Mouse (Mus musculus) duodenum, adult 2 months (tissue): ENCODE data around the gene Cd40lg. TPM values are rescaled to one million over a fixed set of nuclear protein-coding genes. Genes with fewer than 3 reads are reported as not detected.

Experiments used
- polyA plus RNA-seq: library from polyadenylated mRNA; depleted of rRNA; stranded (reverse); fragments of >200 nt; gene quantifications from 2 replicates; pipeline ENCODE4 v1.2.3, GENCODE M21; 2012; ENCODE audit warnings: low replicate concordance; rRNA removed

Gene Cd40lg
- 0.07 TPM in 1 of 2 replicates, not detected in the other for polyA plus RNA-seq

DNA sequence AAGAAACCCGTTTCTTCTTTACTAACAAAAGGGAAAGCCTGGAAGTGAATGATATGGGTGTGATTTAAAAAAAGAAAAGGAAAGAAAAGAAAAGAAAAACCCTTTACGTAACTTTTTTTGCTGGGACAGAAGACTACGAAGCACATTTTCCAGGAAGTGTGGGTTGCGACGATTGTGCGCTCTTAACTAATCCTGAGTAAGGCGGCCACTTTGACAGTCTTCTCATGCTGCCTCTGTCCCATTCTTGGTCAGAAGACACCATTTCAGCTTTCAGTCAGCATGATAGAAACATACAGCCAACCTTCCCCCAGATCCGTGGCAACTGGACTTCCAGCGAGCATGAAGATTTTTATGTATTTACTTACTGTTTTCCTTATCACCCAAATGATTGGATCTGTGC lies at the start of gene Cd40lg:
TSS of gene Cd40lg (plus strand) at position 268 of the 400 bp plus-strand sequence.

Other genes starting within 250 kb of the Cd40lg start
- gene Brs3, start 169.1 kb upstream of the Cd40lg start, polyA plus RNA-seq, result not detected in 2 replicates
- gene Htatsf1, start 158.6 kb upstream of the Cd40lg start, polyA plus RNA-seq, result 11.3 and 11.5 TPM in 2 replicates
- not detected in 2 replicates for gene Vgll1, start 124.0 kb upstream of the Cd40lg start, polyA plus RNA-seq
- gene Arhgef6, start 126.6 kb downstream of the Cd40lg start, polyA plus RNA-seq, result 1.3 and 1.4 TPM in 2 replicates
- gene Rbmx, start 180.9 kb downstream of the Cd40lg start, polyA plus RNA-seq, result 2.3 and 2.8 TPM in 2 replicates
- not detected in 2 replicates for gene Gm364, start 197.0 kb downstream of the Cd40lg start, polyA plus RNA-seq